Mouse (Mus musculus) neural tube, embryonic 11.5 days (tissue): ENCODE results near the gene Dync2li1. TPM values are rescaled to one million over a fixed set of nuclear protein-coding genes. Genes with fewer than 3 reads are reported as not detected.

Source experiments
- ATAC-seq: fragments of 200-750 bp; cut with Nextera tagmentation; 2 replicates; pipeline ENCODE4 v1.8.0; 2017; ENCODE audit warnings: moderate number of reproducible peaks, mild to moderate bottlenecking, moderate TSS enrichment, moderate library complexity; ENCODE audit not compliant: insufficient read depth, low FRiP score, low TSS enrichment
- DNase-seq: peaks from one replicate; pipeline ENCODE4 v3.0.0-alpha.2; 2015; ENCODE audit warnings: low spot score
- H3K27ac ChIP-seq: fragments of 300-500 bp; sonication (generic); 2 replicates; pipeline ENCODE4 v1.5.1; 2014; ENCODE audit warnings: low read depth, mild to moderate bottlenecking, low read length
- H3K27me3 ChIP-seq: fragments of 300-500 bp; sonication (generic); 2 replicates; pipeline ENCODE4 v1.6.1; 2014; ENCODE audit warnings: mild to moderate bottlenecking, low read length, mixed read lengths; ENCODE audit not compliant: control insufficient read depth, insufficient read depth
- H3K36me3 ChIP-seq: fragments of 300-500 bp; sonication (generic); 2 replicates; pipeline ENCODE4 v1.6.1; 2014; ENCODE audit warnings: mild to moderate bottlenecking, low read length, moderate library complexity, mixed read lengths; ENCODE audit not compliant: control insufficient read depth, insufficient read depth
- H3K4me1 ChIP-seq: fragments of 300-500 bp; sonication (generic); 2 replicates; pipeline ENCODE4 v1.6.1; 2014; ENCODE audit warnings: low read length, mixed read lengths; ENCODE audit not compliant: control insufficient read depth, insufficient read depth
- H3K4me2 ChIP-seq: fragments of 300-500 bp; sonication (generic); 2 replicates; pipeline ENCODE4 v1.6.1; 2014; ENCODE audit warnings: low read depth, mild to moderate bottlenecking, moderate library complexity
- H3K4me3 ChIP-seq: fragments of 300-500 bp; sonication (generic); 2 replicates; pipeline ENCODE4 v1.5.1; 2014; ENCODE audit warnings: low read depth, low read length
- H3K9ac ChIP-seq: fragments of 300-500 bp; sonication (generic); 2 replicates; pipeline ENCODE4 v1.6.1; 2014; ENCODE audit warnings: mild to moderate bottlenecking, low read length
- H3K9me3 ChIP-seq: fragments of 300-500 bp; sonication (generic); 2 replicates; pipeline ENCODE4 v1.6.1; 2016; ENCODE audit warnings: low read length; ENCODE audit not compliant: control insufficient read depth
- WGBS: fragments of 180-500 bp; shearing (Covaris S2); extraction: QIAGEN DNeasy Blood & Tissue Kit; methylation state at CpG from one replicate; pipeline ENCODE4 v1.1.7; 2014; 5-methylcytosine and 5-hydroxymethylcytosine counted together
- polyA plus RNA-seq: library from polyadenylated mRNA; unstranded; fragments of >200 nt; fragmentation: Nextera tagmentation; extraction: Ambion mirVana; gene quantifications from 2 replicates; pipeline ENCODE4 v1.2.1, GENCODE M21; 2014

The Dync2li1 gene
- polyA plus RNA-seq = 29.6 and 30.4 TPM in 2 replicates

DNA sequence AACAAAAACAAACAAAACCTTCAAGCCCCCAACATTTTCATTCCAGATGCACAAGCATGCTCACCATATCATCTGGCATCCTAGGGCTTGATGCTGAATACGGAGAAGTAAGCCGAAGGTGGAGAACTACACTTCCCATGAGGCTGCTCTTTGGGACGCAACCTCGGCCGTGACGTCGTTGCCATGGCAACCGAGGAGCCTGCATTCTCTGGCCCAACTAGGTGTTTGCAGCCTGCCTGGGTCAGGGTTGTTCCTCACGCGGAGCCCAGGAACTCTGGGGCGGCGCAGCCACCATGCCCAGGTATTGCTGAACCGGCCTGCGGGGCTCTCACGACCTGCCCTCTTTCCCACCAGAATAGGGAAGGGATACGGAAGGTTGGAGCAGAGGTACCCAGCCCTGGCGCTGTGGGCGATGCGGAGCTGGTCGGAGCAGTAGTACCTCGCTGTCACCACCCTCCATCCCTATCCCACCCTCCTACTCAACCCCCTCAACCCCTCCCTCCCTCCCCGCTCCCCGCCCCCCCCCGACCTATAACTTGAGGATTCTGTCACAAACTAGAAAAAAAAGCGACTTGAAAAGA, at the start of gene Dync2li1:
Dync2li1 (plus strand) TSS at position 221 of the 581 bp plus-strand sequence.
- H3K27ac ChIP-seq = no peak within 1 kb of the TSS
- WGBS = under 1% methylated on average over 23 of the region's 25 CpGs

DNA sequence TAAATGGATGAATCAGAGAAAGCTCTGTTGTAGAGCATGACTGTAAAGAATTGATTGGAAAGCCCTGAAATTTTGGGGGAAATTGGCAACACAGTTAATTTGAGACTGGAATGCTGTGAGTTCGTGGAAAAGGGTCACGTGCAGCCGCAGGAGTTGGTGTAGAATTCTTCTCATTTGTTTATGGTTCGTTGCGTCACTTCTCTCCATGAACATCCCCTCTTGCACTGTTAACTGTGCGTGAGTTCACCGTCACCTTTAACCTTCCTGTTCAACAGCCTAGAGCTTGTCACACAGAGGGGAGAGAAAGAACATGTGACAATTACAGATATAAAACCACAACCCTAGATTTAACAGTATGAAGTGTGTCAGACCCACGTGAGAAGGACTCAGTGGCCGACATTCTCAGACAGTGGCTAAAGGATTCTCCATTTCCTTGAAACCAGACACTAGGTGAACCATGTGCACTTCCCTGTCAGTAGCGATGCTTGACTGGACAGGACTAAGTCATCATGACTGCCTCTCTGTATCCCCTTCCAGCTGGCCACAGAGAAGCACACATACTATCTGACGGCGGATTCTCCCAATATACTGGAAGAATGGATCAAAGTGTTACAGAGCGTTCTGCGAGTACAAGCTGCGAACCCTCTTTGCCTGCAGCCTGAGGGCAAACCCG, 49.5 kb upstream of the Dync2li1 start:
- no peak overlapping the region for H3K9ac ChIP-seq

More for the DNA sequence above, at the start of gene Dync2li1:
- DNase-seq (peak; percentile 93), ATAC-seq (peak; percentile 98)
- H3K36me3 ChIP-seq = no peaks in the 10 kb centered on the region
- peak within 1 kb of the TSS; percentile 45 for H3K4me2 ChIP-seq
- H3K9ac ChIP-seq = peak within 1 kb of the TSS; percentile 44
- no peaks in the 10 kb centered on the region for H3K27me3 ChIP-seq
- H3K9me3 ChIP-seq = no peaks in the 10 kb centered on the region
- H3K4me1 ChIP-seq = peaks cover 4% of the 10 kb centered on the region
- peak within 1 kb of the TSS; percentile 50 for H3K4me3 ChIP-seq

DNA sequence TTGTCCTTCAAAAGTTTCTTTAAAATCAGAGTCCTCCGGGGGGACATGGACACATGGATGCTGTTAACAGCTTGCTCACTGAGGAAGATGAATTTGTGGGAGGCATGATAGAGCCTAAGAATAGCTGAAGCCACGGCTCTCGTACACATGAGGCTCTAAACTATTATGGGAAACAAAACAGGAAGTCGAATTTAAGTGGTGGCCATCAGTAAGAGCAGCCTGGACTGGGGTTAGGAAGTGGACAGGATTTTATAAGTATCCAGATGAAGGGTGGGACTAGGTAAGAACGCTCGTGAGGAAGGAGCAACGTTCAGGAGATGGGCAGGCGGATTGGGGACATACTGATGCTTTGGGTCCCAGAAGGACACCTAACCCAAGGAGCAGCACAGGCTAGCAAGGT, 47.0 kb upstream of the Dync2li1 start:
- Histone ChIP-seq H3K9ac (no peak overlapping the region), H3K27ac (no peak overlapping the region), H3K36me3 (no peaks in the 10 kb centered on the region), H3K4me3 (no peak overlapping the region), H3K9me3 (no peaks in the 10 kb centered on the region), H3K4me2 (no peak overlapping the region), H3K4me1 (peaks cover 3% of the 10 kb centered on the region; the same call in 1 of the 2 replicates), H3K27me3 (no peaks in the 10 kb centered on the region)
- no peak for DNase-seq
- WGBS = 88% methylated on average over 8 of the region's 8 CpGs
- no peak for ATAC-seq

More for the DNA sequence above, 49.5 kb upstream of the Dync2li1 start:
- peaks cover 3% of the 10 kb centered on the region; the same call in 1 of the 2 replicates for H3K4me1 ChIP-seq
- ATAC-seq (no peak), DNase-seq (no peak)
- no peak overlapping the region for H3K4me2 ChIP-seq
- H3K4me3 ChIP-seq = no peak overlapping the region
- H3K27ac ChIP-seq = no peak overlapping the region
- 80% methylated on average over 16 of the region's 16 CpGs for WGBS
- H3K36me3 ChIP-seq = no peaks in the 10 kb centered on the region
- H3K27me3 ChIP-seq = no peaks in the 10 kb centered on the region
- H3K9me3 ChIP-seq = no peaks in the 10 kb centered on the region

DNA sequence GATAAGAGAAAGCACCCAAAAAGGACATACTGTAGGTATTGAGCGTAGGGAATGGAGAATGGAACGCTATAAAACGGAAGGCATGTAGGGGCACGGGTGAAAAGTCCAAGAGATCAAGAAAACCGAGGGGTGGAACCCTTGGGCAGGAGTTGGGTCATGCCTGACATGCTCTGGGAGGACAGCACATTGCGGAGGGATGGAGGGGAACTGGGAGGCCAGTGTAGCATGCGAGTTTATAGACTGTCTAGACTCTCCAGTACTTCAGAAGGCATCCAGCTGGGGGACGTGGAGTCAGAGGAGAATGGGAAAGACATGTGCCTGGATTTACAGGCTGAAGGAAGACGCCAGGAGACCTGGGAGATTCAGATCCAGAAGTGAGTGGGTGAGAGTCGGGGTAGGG, 46.5 kb upstream of the Dync2li1 start:
- no peaks in the 10 kb centered on the region for H3K36me3 ChIP-seq
- 77% methylated on average over 10 of the region's 10 CpGs for WGBS
- no peak overlapping the region for H3K9ac ChIP-seq
- DNase-seq (no peak), ATAC-seq (no peak)
- no peaks in the 10 kb centered on the region for H3K27me3 ChIP-seq
- H3K4me1 ChIP-seq = peaks cover 3% of the 10 kb centered on the region; the same call in 1 of the 2 replicates
- H3K4me3 ChIP-seq = no peak overlapping the region
- no peaks in the 10 kb centered on the region for H3K9me3 ChIP-seq
- no peak overlapping the region for H3K27ac ChIP-seq
- H3K4me2 ChIP-seq = no peak overlapping the region

DNA sequence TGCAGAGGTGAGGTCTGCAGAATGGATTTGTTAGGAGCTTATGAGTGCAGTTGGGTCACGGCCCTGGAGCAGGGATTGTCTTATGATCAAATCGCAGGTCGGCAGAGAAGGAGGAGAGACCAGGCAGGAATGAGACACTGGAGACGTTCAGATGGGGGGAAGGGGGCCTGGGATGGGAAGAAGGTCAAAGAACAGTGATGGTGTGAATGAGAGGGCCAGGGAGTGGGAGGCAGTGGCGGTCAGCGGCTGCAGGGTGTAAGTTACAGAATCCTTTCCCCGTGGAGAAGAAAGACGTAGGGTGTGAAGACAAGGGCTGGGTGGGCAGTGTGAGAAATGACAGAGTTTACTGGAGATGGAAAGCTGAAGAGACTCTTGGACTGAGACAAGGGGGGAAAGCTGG, 45.5 kb upstream of the Dync2li1 start:
- Histone ChIP-seq H3K4me3 (no peak overlapping the region), H3K27ac (no peak overlapping the region), H3K4me1 (peaks cover 3% of the 10 kb centered on the region; the same call in 1 of the 2 replicates), H3K9me3 (no peaks in the 10 kb centered on the region), H3K4me2 (no peak overlapping the region), H3K36me3 (no peaks in the 10 kb centered on the region), H3K9ac (no peak overlapping the region), H3K27me3 (no peaks in the 10 kb centered on the region)
- DNase-seq (no peak), ATAC-seq (no peak)
- WGBS = 55% methylated on average over 8 of the region's 8 CpGs

DNA sequence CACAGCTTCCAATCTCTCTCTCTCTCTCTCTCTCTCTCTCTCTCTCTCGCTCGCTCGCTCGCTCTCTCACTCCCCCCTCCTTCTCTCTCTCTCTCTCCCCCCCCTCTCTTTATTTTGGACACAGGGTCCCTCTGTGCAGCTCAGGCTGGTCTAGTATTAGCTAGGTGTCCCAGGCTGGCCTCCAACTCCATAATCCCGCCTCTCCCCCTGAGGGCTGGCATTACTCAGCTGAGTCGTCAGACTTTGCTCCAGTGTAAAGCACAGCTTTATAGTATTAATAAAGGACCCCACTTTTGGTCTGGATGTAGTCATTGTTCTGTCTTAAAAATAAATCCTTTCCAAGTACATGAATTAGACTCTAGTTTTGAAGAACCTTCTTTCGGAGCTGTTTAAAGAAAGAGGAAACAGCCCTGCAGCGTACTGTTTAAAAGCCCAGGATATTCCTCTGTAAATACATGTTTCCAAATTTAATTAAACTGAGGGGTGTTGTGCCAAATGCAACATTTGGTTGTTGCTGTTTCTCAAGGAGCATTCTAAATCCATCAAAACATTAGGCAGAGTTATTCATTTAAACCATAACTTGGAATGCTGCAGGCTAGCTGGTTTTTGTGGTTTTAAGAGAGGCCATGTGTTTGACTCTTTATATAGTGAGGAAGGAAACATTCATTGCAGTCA, 44.4 kb upstream of the Dync2li1 start:
- 80% methylated on average over 8 of the region's 8 CpGs for WGBS
- ATAC-seq = no peak
- no peaks in the 10 kb centered on the region for H3K27me3 ChIP-seq
- DNase-seq = no peak
- H3K9me3 ChIP-seq = no peaks in the 10 kb centered on the region
- H3K4me3 ChIP-seq = no peak overlapping the region
- no peak overlapping the region for H3K27ac ChIP-seq
- no peak overlapping the region for H3K9ac ChIP-seq
- no peak overlapping the region for H3K4me2 ChIP-seq
- no peaks in the 10 kb centered on the region for H3K36me3 ChIP-seq
- H3K4me1 ChIP-seq = peaks cover 3% of the 10 kb centered on the region; the same call in 1 of the 2 replicates

DNA sequence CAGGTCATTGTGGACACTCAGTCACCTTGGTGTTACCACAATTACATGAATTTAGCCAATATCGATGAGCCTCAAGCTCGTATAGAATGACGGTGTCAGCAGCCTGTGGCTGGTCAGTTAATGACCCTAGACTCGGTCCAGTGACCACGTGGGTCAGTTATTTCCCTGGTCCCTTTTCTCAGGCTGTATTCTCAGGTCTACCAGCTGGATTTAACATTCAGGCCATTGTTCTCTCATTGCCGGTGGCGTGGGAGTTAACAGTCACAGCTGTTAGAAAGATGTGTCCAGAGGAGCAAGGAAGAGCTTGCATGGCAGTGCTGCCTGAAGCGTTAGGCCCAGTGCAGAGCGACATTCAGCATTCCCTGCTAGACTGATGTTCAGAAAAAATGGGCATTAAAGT, 42.2 kb upstream of the Dync2li1 start:
- H3K27ac ChIP-seq = no peak overlapping the region
- no peak for ATAC-seq

DNA sequence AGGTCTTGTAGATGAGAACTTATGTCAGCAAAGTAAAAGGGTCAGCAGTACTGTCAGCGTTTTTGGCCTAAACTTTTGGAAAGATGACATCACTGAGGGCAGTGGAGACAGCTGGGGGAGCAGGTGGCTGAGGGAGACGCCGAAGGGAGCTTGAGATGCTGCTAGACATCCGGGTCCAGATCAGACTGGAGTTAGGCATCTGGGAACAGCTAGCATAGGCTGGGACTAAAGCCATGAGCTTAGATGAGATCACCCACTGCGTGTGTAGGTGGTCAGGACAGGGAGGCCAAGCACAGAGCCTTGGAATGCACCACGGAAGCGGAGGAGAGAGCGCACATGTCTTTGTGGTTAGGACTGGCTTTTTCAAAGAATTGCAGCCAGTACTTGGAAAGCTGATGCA, 41.2 kb upstream of the Dync2li1 start:
- peaks cover 3% of the 10 kb centered on the region; the same call in 1 of the 2 replicates for H3K4me1 ChIP-seq
- no peak overlapping the region for H3K4me2 ChIP-seq
- ATAC-seq = no peak
- no peak for DNase-seq
- WGBS = 86% methylated on average over 8 of the region's 8 CpGs
- no peaks in the 10 kb centered on the region for H3K36me3 ChIP-seq
- H3K9me3 ChIP-seq = no peaks in the 10 kb centered on the region
- H3K9ac ChIP-seq = no peak overlapping the region
- no peak overlapping the region for H3K27ac ChIP-seq
- no peaks in the 10 kb centered on the region for H3K27me3 ChIP-seq
- no peak overlapping the region for H3K4me3 ChIP-seq

More for the DNA sequence above, 42.2 kb upstream of the Dync2li1 start:
- no peaks in the 10 kb centered on the region for H3K36me3 ChIP-seq
- no peaks in the 10 kb centered on the region for H3K27me3 ChIP-seq
- H3K4me2 ChIP-seq = no peak overlapping the region
- H3K4me3 ChIP-seq = no peak overlapping the region
- no peaks in the 10 kb centered on the region for H3K9me3 ChIP-seq
- 53% methylated on average over 9 of the region's 9 CpGs for WGBS
- H3K9ac ChIP-seq = no peak overlapping the region
- H3K4me1 ChIP-seq = peaks cover 3% of the 10 kb centered on the region; the same call in 1 of the 2 replicates
- DNase-seq = no peak
